In the genomic region with DNA sequence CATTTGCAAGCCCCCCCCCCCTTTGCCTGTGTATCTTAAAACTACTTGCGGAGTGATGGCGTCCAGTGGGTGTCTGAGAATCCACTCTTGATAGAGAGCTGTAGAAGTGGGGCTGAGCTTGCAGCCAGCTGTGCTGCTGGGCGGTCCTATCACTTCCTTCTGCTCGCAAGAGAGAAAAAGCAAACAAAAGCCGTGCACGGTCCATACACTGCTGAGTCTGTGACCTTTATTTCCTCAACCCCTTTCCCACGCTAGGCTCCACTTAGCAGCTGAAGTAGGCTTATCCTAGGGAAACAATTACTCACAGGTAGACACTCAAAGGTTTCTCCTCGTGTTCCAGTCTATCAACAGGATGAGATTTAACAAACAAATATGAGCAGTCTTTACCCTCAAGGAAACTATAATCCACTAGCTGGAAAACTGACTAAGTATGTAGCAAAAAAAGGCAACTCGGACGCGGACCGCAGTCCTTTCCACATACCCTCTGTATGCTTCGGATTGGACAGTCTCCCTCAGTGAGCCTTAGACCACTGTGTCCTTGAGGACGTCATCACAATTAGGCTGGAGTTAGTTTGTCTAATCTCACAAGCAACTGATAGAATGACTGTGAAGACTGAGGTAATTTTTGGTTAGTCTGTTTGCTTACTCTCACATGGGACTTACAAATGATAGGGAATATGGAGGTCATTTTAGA, we compare ENCODE assay signal across 8 mouse cellular contexts.
DNase-seq lines count a peak whose midpoint lies in the region; ATAC-seq lines count a peak whose summit lies in the region.

No protein-coding gene starts in this region.

- 0 out of 2 replicates have a peak, but pooled peaks cover 5% of the 10 kb centered on the region for H3K4me1 ChIP-seq in heart, embryonic 15.5 days (replicated peaks)

- H3K27me3 ChIP-seq in heart, embryonic 15.5 days: no peaks in the 10 kb centered on the region

- no peak overlapping the region for H3K9ac ChIP-seq in heart, embryonic 15.5 days

- DNase-seq in ovary, postnatal 36 days (ENCODE audit: low spot score): peak; percentile 37
- DNase-seq in ovary, postnatal 14 days (ENCODE audit: low spot score): no peak
- peak; percentile 65 for DNase-seq in kidney, postnatal 14 days
- DNase-seq in thymus, postnatal 10 days (ENCODE audit: low spot score in 2 of 2): peak; percentile 4 to 9
- DNase-seq in layer of hippocampus, postnatal 10 days (ENCODE audit: low spot score in 2 of 2): no peak
- no peak for DNase-seq in adrenal gland, adult 8-10 months

- ATAC-seq in heart, embryonic 15.5 days (replicated peaks; ENCODE audit: insufficient number of reproducible peaks, insufficient read depth, low FRiP score, low read depth): peak; percentile 87
- peak; percentile 60 for ATAC-seq in megakaryocyte, adult 5-6 weeks (ENCODE audit: poor library complexity, severe bottlenecking)

- no peaks in the 10 kb centered on the region for H3K36me3 ChIP-seq in heart, embryonic 15.5 days

- 24% methylated on average over 14 of the region's 14 CpGs for WGBS in heart, embryonic 15.5 days

- no peaks in the 10 kb centered on the region for H3K9me3 ChIP-seq in heart, embryonic 15.5 days (replicated peaks)

- H3K4me2 ChIP-seq in heart, embryonic 15.5 days: peak overlapping the region; percentile 55

- H3K27ac ChIP-seq in heart, embryonic 15.5 days: peak overlapping the region; percentile 73

- peak overlapping the region; percentile 21 for H3K4me3 ChIP-seq in heart, embryonic 15.5 days

Comparison
In these comparisons a context has a peak if more than half of its experiments do, and no peak if none do; other contexts are left out.
1. DNase-seq: peak in ovary, postnatal 36 days (single experiment), kidney, postnatal 14 days (single experiment) and thymus, postnatal 10 days (2 of 2); none in ovary, postnatal 14 days (single experiment), layer of hippocampus, postnatal 10 days (0 of 2) and adrenal gland, adult 8-10 months (single experiment).